Mouse (Mus musculus): ENCODE measurements around the gene Lrrc25. TPM values are rescaled to one million over a fixed set of nuclear protein-coding genes. Genes with fewer than 3 reads are reported as not detected.
"Not testable (repeated sequence)": the region's sequence is repeated elsewhere in the genome, so short reads cannot be mapped to it uniquely, and the experiment has no call there.

Lrrc25 gene
- polyA plus RNA-seq (2015; fragmentation: Nextera tagmentation; extraction: Ambion mirVana), result 2.4 and 2.5 TPM in 2 replicates

- Histone ChIP-seq H3K4me2 (replicated peaks) (no peak within 1 kb of the TSS), H3K4me1 (replicated peaks) (no peaks in the 10 kb centered on the region; the same call in 1 of the 2 replicates), H3K9me3 (no peaks in the 10 kb centered on the region), H3K4me3 (replicated peaks) (no peak within 1 kb of the TSS), H3K36me3 (no peaks in the 10 kb centered on the region), H3K27me3 (replicated peaks) (no peaks in the 10 kb centered on the region), H3K9ac (no peak within 1 kb of the TSS), H3K27ac (no peak within 1 kb of the TSS)
- 84% methylated on average over 3 of the region's 3 CpGs for WGBS
- ATAC-seq, result no peak
Measured at GRCm38 (mm10) chr8:70615894-70616293, at the start of gene Lrrc25. Lrrc25 (plus strand) TSS chr8:70616155.

GRCm38 (mm10) chr8:70570360-70570759, 45.6 kb upstream of the Lrrc25 start:
- no peak for ATAC-seq
- no peaks in the 10 kb centered on the region for H3K27me3 ChIP-seq (replicated peaks)
- peaks cover 3% of the 10 kb centered on the region; the same call in 1 of the 2 replicates for H3K36me3 ChIP-seq
- H3K4me3 ChIP-seq (replicated peaks), result no peak overlapping the region
- H3K4me2 ChIP-seq (replicated peaks), result no peak overlapping the region
- no peak overlapping the region for H3K9ac ChIP-seq
- H3K27ac ChIP-seq, result no peak overlapping the region
- 0 out of 2 replicates have a peak, but pooled peaks cover 4% of the 10 kb centered on the region for H3K4me1 ChIP-seq (replicated peaks)
- no peaks in the 10 kb centered on the region for H3K9me3 ChIP-seq

- H3K4me1 ChIP-seq (replicated peaks), result 0 out of 2 replicates have a peak, but pooled peaks cover 4% of the 10 kb centered on the region
- no peaks in the 10 kb centered on the region for H3K9me3 ChIP-seq
- no peaks in the 10 kb centered on the region for H3K27me3 ChIP-seq (replicated peaks)
- no peak for ATAC-seq
- peaks cover 3% of the 10 kb centered on the region; the same call in 1 of the 2 replicates for H3K36me3 ChIP-seq
- no peak overlapping the region for H3K4me2 ChIP-seq (replicated peaks)
- H3K9ac ChIP-seq, result no peak overlapping the region
- 78% methylated on average over 6 of the region's 6 CpGs for WGBS
- no peak overlapping the region for H3K4me3 ChIP-seq (replicated peaks)
- H3K27ac ChIP-seq, result no peak overlapping the region
Measured at GRCm38 (mm10) chr8:70570990-70571389, 45.0 kb upstream of the Lrrc25 start.

GRCm38 (mm10) chr8:70574302-70574701, 41.7 kb upstream of the Lrrc25 start:
- Histone ChIP-seq H3K4me3 (replicated peaks) (no peak overlapping the region), H3K9ac (no peak overlapping the region), H3K27ac (no peak overlapping the region), H3K27me3 (replicated peaks) (no peaks in the 10 kb centered on the region), H3K4me1 (replicated peaks) (0 out of 2 replicates have a peak, but pooled peaks cover 4% of the 10 kb centered on the region), H3K36me3 (peaks cover 9% of the 10 kb centered on the region; the same call in 1 of the 2 replicates), H3K4me2 (replicated peaks) (no peak overlapping the region), H3K9me3 (no peaks in the 10 kb centered on the region)
- ATAC-seq, result no peak

GRCm38 (mm10) chr8:70574915-70575314, 41.0 kb upstream of the Lrrc25 start:
- Histone ChIP-seq H3K36me3 (peaks cover 10% of the 10 kb centered on the region; the same call in 1 of the 2 replicates), H3K4me1 (replicated peaks) (0 out of 2 replicates have a peak, but pooled peaks cover 4% of the 10 kb centered on the region), H3K9ac (no peak overlapping the region), H3K4me2 (replicated peaks) (no peak overlapping the region), H3K4me3 (replicated peaks) (no peak overlapping the region), H3K27me3 (replicated peaks) (no peaks in the 10 kb centered on the region), H3K27ac (no peak overlapping the region), H3K9me3 (no peaks in the 10 kb centered on the region)
- WGBS, result 73% methylated on average over 4 of the region's 4 CpGs
- no peak for ATAC-seq

GRCm38 (mm10) chr8:70577207-70577606, 38.7 kb upstream of the Lrrc25 start:
- WGBS, result 86% methylated on average over 3 of the region's 3 CpGs

GRCm38 (mm10) chr8:70583476-70584387, 32.2 kb upstream of the Lrrc25 start:
- H3K27me3 ChIP-seq (replicated peaks), result no peaks in the 10 kb centered on the region
- H3K36me3 ChIP-seq, result peaks cover 41% of the 10 kb centered on the region
- H3K4me1 ChIP-seq (replicated peaks), result no peaks in the 10 kb centered on the region
- no peak overlapping the region for H3K27ac ChIP-seq
- no peak for ATAC-seq
- WGBS, result 91% methylated on average over 18 of the region's 18 CpGs
- H3K9ac ChIP-seq, result no peak overlapping the region
- no peaks in the 10 kb centered on the region for H3K9me3 ChIP-seq
- no peak overlapping the region for H3K4me2 ChIP-seq (replicated peaks)
- H3K4me3 ChIP-seq (replicated peaks), result no peak overlapping the region

More at GRCm38 (mm10) chr8:70577207-70577606, 38.7 kb upstream of the Lrrc25 start:
- Histone ChIP-seq H3K4me1 (replicated peaks) (no peaks in the 10 kb centered on the region), H3K4me2 (replicated peaks) (no peak overlapping the region), H3K4me3 (replicated peaks) (no peak overlapping the region), H3K36me3 (peaks cover 22% of the 10 kb centered on the region), H3K27ac (no peak overlapping the region), H3K9ac (no peak overlapping the region), H3K27me3 (replicated peaks) (no peaks in the 10 kb centered on the region), H3K9me3 (no peaks in the 10 kb centered on the region)
- ATAC-seq, result 0 out of 2 replicates have a peak, but pooled peaks have one; percentile 20

GRCm38 (mm10) chr8:70584606-70585257, 31.2 kb upstream of the Lrrc25 start:
- Histone ChIP-seq H3K36me3 (peaks cover 39% of the 10 kb centered on the region), H3K27ac (no peak overlapping the region), H3K9me3 (no peaks in the 10 kb centered on the region), H3K4me2 (replicated peaks) (no peak overlapping the region), H3K4me3 (replicated peaks) (no peak overlapping the region), H3K27me3 (replicated peaks) (no peaks in the 10 kb centered on the region), H3K4me1 (replicated peaks) (no peaks in the 10 kb centered on the region), H3K9ac (no peak overlapping the region)
- ATAC-seq, result no peak
- 87% methylated on average over 9 of the region's 9 CpGs for WGBS

- Histone ChIP-seq H3K9me3 (no peaks in the 10 kb centered on the region), H3K4me1 (replicated peaks) (no peaks in the 10 kb centered on the region), H3K4me2 (replicated peaks) (no peak overlapping the region), H3K27me3 (replicated peaks) (no peaks in the 10 kb centered on the region), H3K27ac (no peak overlapping the region), H3K4me3 (replicated peaks) (no peak overlapping the region), H3K36me3 (peaks cover 39% of the 10 kb centered on the region), H3K9ac (no peak overlapping the region)
- 42% methylated on average over 7 of the region's 7 CpGs for WGBS
- peak; percentile 68; the same call in 1 of the 2 replicates for ATAC-seq
Measured at GRCm38 (mm10) chr8:70585258-70585652, 30.7 kb upstream of the Lrrc25 start.

GRCm38 (mm10) chr8:70587955-70588354, 28.0 kb upstream of the Lrrc25 start:
- not testable (repeated sequence) for H3K27me3 ChIP-seq (replicated peaks); H3K9me3 ChIP-seq; H3K9ac ChIP-seq; H3K27ac ChIP-seq; H3K4me2 ChIP-seq (replicated peaks); ATAC-seq; H3K4me3 ChIP-seq (replicated peaks); H3K4me1 ChIP-seq (replicated peaks)
- WGBS, result 85% methylated on average over 4 of the region's 4 CpGs
- peaks cover 32% of the 10 kb centered on the region for H3K36me3 ChIP-seq

- no peak overlapping the region for H3K9ac ChIP-seq
- WGBS, result 94% methylated on average over 12 of the region's 12 CpGs
- no peak for ATAC-seq
- peaks cover 24% of the 10 kb centered on the region for H3K4me1 ChIP-seq (replicated peaks)
- no peaks in the 10 kb centered on the region for H3K9me3 ChIP-seq
- H3K4me3 ChIP-seq (replicated peaks), result no peak overlapping the region
- no peaks in the 10 kb centered on the region for H3K27me3 ChIP-seq (replicated peaks)
- H3K4me2 ChIP-seq (replicated peaks), result no peak overlapping the region
- no peak overlapping the region for H3K27ac ChIP-seq
- peaks cover 22% of the 10 kb centered on the region for H3K36me3 ChIP-seq
Measured at GRCm38 (mm10) chr8:70591569-70591968, 24.4 kb upstream of the Lrrc25 start.

GRCm38 (mm10) chr8:70593173-70593572, 22.8 kb upstream of the Lrrc25 start:
- Histone ChIP-seq H3K9me3 (no peaks in the 10 kb centered on the region), H3K4me2 (replicated peaks) (peak overlapping the region; percentile 99), H3K9ac (no peak overlapping the region; the same call in 1 of the 2 replicates), H3K4me3 (replicated peaks) (no peak overlapping the region), H3K4me1 (replicated peaks) (peaks cover 39% of the 10 kb centered on the region), H3K36me3 (peaks cover 26% of the 10 kb centered on the region), H3K27ac (peak overlapping the region; percentile 82), H3K27me3 (replicated peaks) (no peaks in the 10 kb centered on the region)
- 52% methylated on average over 8 of the region's 8 CpGs for WGBS
- no peak for ATAC-seq

Measured in intestine, embryonic 15.5 days (tissue).